Mouse (Mus musculus) gonadal fat pad, adult 2 months (tissue): ENCODE results near the gene Zfp53. TPM values are rescaled to one million over a fixed set of nuclear protein-coding genes. Genes with fewer than 3 reads are reported as not detected.

ENCODE experiments used
- DNase-seq: peaks from one replicate; pipeline ENCODE4 v3.0.0-alpha.2; 2012; ENCODE audit warnings: low read depth
- polyA plus RNA-seq: library from polyadenylated mRNA; depleted of rRNA; stranded (reverse); fragments of >200 nt; gene quantifications from 2 replicates; pipeline ENCODE4 v1.2.3, GENCODE M21; 2012; rRNA removed

Zfp53 gene
- polyA plus RNA-seq, 1 experiment = 2.0 TPM

- no peak for DNase-seq
Measured at GRCm38 (mm10) chr17:21526270-21526669, 37.5 kb downstream of the Zfp53 start.

DNA sequence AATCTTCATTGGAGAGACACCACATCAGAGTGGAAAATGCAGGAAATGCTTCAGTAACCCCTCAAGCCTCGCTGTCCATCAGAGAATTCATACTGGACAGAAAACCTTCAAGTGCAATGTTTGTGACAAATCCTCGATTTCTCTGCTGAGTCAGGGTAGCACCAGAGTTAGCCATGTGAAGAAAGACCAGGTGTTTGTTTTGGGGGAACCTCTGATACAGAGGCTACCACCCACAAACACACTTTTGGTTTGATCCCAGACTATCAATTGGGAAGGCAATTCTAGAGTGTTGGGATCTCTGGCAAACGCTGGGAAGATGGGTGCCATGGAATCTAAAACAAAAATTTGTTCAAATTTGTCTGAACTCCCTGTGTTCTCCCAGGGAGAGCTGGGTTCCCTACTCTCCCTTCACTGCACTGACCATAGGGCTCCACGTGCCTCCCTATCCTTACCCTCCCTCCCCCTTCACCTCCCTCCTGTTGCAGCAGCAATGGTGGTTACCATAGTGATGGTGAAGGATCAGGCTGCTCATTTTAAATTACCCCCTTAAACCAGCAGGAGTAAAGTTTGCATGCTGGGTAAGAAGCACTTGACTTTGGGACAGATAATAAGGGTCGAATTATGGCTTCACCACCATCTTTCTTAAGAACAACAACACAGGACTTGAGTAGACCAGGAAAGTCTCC lies 42.0 kb downstream of the Zfp53 start:
- no peak for DNase-seq

DNA sequence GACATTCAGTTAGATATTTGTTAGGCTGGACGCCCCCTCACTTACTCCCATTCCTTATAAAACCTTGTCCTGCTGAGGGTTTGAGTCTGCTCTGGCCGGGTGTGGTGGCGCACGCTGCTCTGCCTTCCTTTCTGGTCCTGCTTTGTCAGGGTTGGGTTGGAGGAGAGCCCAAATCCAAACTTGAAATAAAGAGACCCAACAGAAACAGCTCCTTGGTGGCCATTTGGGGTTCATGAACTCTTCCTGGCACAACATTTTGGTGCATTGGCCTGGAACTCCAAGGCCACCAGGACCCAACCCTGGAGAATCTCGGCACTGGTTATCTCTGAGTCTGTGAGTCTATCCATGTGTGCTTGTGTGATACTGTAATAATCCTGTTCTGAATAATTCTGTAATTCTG lies 42.8 kb downstream of the Zfp53 start:
- no peak for DNase-seq

- no peak for DNase-seq
Measured at GRCm38 (mm10) chr17:21532101-21532951, 43.5 kb downstream of the Zfp53 start.

- no peak for DNase-seq
Measured at GRCm38 (mm10) chr17:21533961-21534360, 45.2 kb downstream of the Zfp53 start.

DNA sequence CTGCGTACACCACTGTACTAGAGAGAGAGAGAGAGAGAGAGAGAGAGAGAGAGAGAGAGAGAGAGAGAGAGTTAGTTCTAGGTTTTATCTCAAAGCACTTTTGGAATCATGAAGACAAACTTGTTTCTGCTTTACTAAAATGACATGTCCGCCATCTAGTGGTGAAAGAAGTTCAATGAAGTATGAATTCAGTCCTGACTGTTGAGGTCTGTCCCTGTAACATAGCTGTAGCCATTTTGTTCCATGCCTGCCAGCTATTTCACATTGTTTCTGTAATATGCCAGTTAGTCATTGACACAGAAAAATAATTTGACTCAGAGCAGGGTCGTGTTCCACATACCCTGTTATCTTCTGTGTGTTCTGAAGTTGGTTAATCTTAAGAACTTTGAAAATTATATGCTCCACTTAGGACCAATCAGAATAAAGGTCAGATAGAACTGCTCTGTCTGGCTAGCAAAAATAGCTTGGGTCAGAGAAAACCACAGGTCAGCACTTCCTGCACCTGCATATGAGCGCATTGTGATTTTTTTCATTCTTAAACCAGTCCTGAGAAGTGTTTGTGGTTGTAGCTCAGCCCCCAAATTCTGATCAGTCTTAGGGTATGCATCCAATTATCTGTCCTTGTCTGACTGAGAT lies 45.8 kb downstream of the Zfp53 start:
- DNase-seq = no peak

GRCm38 (mm10) chr17:21535096-21536001 lies 46.6 kb downstream of the Zfp53 start, which contains the start of gene Zfp52:
TSS of gene Zfp52 (plus strand) at chr17:21535539.
- no peak for DNase-seq

- no peak for DNase-seq
Measured at GRCm38 (mm10) chr17:21536096-21536495, 47.3 kb downstream of the Zfp53 start.

- DNase-seq = no peak
Measured at GRCm38 (mm10) chr17:21536676-21537075, 47.9 kb downstream of the Zfp53 start.

DNA sequence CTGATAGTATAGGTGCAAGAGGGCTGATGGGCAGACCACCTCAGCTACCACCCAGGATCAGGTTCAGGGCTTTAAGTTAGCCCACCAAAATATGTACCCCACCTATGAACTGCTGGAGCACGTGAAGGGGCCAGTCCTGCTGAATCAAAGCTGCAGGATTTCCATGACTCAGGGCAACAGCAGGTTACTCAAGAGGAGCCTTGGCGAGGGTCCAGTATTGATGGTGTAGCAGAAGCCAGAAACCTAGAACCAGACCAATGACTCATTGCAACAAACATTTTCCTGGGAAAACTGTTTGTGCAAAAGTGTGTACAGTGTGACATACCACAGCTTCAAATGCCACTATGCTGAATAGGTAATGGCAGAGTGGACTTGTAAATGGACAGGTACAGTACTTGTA lies 69.0 kb downstream of the Zfp53 start:
- no peak for DNase-seq

Other genes with a start within 250 kb of the Zfp53 start
- gene Vmn1r235, start 232.6 kb upstream of the Zfp53 start, polyA plus RNA-seq = not detected in 2 replicates
- gene Vmn1r236, start 206.1 kb upstream of the Zfp53 start, polyA plus RNA-seq = not detected in 2 replicates
- not detected in 2 replicates for gene Vmn1r237, start 177.1 kb upstream of the Zfp53 start, polyA plus RNA-seq
- gene Zfp677, start 105.2 kb upstream of the Zfp53 start, polyA plus RNA-seq = 0.49 and 0.53 TPM in 2 replicates
- gene Zfp54, start 65.8 kb upstream of the Zfp53 start, polyA plus RNA-seq = 1.1 and 1.6 TPM in 2 replicates
- 1.2 and 1.6 TPM in 2 replicates for gene Zfp51, start 38.6 kb upstream of the Zfp53 start, polyA plus RNA-seq
- 1.4 TPM in 2 replicates for gene Zfp52, start 46.5 kb downstream of the Zfp53 start, polyA plus RNA-seq
- gene Zfp948, start 78.0 kb downstream of the Zfp53 start, polyA plus RNA-seq = 1.8 and 1.9 TPM in 2 replicates
- gene Zfp983, start 161.6 kb downstream of the Zfp53 start, polyA plus RNA-seq = 0.74 and 0.78 TPM in 2 replicates
- gene Gm10226, start 202.9 kb downstream of the Zfp53 start, polyA plus RNA-seq = 3.4 TPM in 1 of 2 replicates, not detected in the other
- gene Zfp760, start 218.7 kb downstream of the Zfp53 start, polyA plus RNA-seq = 1.7 and 2.0 TPM in 2 replicates
- 1.7 and 3.0 TPM in 2 replicates for gene Zfp229, start 241.8 kb downstream of the Zfp53 start, polyA plus RNA-seq